Mouse (Mus musculus) hindbrain, postnatal 0 days (tissue): Measurements from ENCODE around the gene Brinp2. TPM values are rescaled to one million over a fixed set of nuclear protein-coding genes. Genes with fewer than 3 reads are reported as not detected.

Source experiments
- ATAC-seq: fragments of 200-750 bp; cut with Nextera tagmentation; 2 replicates; pipeline ENCODE4 v1.8.0; 2017; ENCODE audit warnings: mild to moderate bottlenecking, moderate TSS enrichment, moderate library complexity
- DNase-seq: peaks from one replicate; pipeline ENCODE4 v3.0.0-alpha.2; 2015; ENCODE audit warnings: low spot score
- H3K27ac ChIP-seq: fragments of 300-500 bp; sonication (generic); 2 replicates; pipeline ENCODE4 v1.5.1; 2014; ENCODE audit warnings: mild to moderate bottlenecking
- H3K27me3 ChIP-seq: fragments of 300-500 bp; sonication (generic); 2 replicates; pipeline ENCODE4 v1.6.1; 2014; ENCODE audit warnings: low read length, mixed read lengths; ENCODE audit not compliant: insufficient read depth
- H3K36me3 ChIP-seq: fragments of 300-500 bp; sonication (generic); 2 replicates; pipeline ENCODE4 v1.6.1; 2014; ENCODE audit warnings: low read length, mixed read lengths; ENCODE audit not compliant: insufficient read depth
- H3K4me1 ChIP-seq: fragments of 300-500 bp; sonication (generic); 2 replicates; pipeline ENCODE4 v1.6.1; 2014; ENCODE audit warnings: antibody characterized with exemption, low read length, mixed read lengths; ENCODE audit not compliant: insufficient read depth
- H3K4me2 ChIP-seq: fragments of 300-500 bp; sonication (generic); 2 replicates; pipeline ENCODE4 v1.6.1; 2014; ENCODE audit warnings: low read depth, mild to moderate bottlenecking, low read length, moderate library complexity, mixed read lengths
- H3K4me3 ChIP-seq: fragments of 300-500 bp; sonication (generic); 2 replicates; pipeline ENCODE4 v1.5.1; 2014; ENCODE audit warnings: low read length
- H3K9ac ChIP-seq: fragments of 300-500 bp; sonication (generic); replicated peaks from 2 replicates; pipeline ENCODE4 v1.6.1; 2014; ENCODE audit warnings: mild to moderate bottlenecking, low read length, moderate library complexity, mixed read lengths
- H3K9me3 ChIP-seq: fragments of 300-500 bp; sonication (generic); 2 replicates; pipeline ENCODE4 v1.6.1; 2016; ENCODE audit warnings: low read length, mixed read lengths
- CTCF ChIP-seq: IDR thresholded peaks from 2 replicates; pipeline ENCODE4 v1.5.1; 2016; ENCODE audit warnings: antibody characterized with exemption, control low read depth, low read depth
- WGBS: fragments of 180-500 bp; shearing (Covaris S2); extraction: QIAGEN DNeasy Blood & Tissue Kit; methylation state at CpG from one replicate; pipeline ENCODE4 v1.1.7; 2014; 5-methylcytosine and 5-hydroxymethylcytosine counted together
- polyA plus RNA-seq: library from polyadenylated mRNA; unstranded; fragments of >200 nt; fragmentation: Nextera tagmentation; extraction: Ambion mirVana; gene quantifications from 2 replicates; pipeline ENCODE4 v1.2.1, GENCODE M21; 2015
- total RNA-seq: library from RNA; depleted of rRNA; stranded (reverse); fragments of >200 nt; gene quantifications from 2 replicates; pipeline ENCODE4 v1.2.3, GENCODE M21; 2014

Brinp2 gene
- total and polyA plus RNA-seq, 2 experiments from 2014 or later = 33.7 to 48.4 TPM

GRCm38 (mm10) chr1:158266293-158267019 is 89.7 kb downstream of the Brinp2 start:
- Histone ChIP-seq H3K4me2 (no peak overlapping the region), H3K36me3 (no peaks in the 10 kb centered on the region), H3K27ac (peak overlapping the region; percentile 52; the same call in 1 of the 2 replicates), H3K9me3 (no peaks in the 10 kb centered on the region), H3K4me1 (no peaks in the 10 kb centered on the region), H3K9ac (no peak overlapping the region), H3K27me3 (no peaks in the 10 kb centered on the region), H3K4me3 (no peak overlapping the region)
- WGBS = 36% methylated on average over 3 of the region's 3 CpGs
- DNase-seq = peak; percentile 34
- TF ChIP-seq CTCF = no peak
- ATAC-seq = peak; percentile 51; the same call in 1 of the 2 replicates

- ATAC-seq = no peak
- DNase-seq = no peak
- H3K4me2 ChIP-seq = no peak overlapping the region
- H3K27ac ChIP-seq = no peak overlapping the region
- H3K27me3 ChIP-seq = no peaks in the 10 kb centered on the region
- H3K9me3 ChIP-seq = no peaks in the 10 kb centered on the region
- H3K4me3 ChIP-seq = no peak overlapping the region
- WGBS = 93% methylated on average over 5 of the region's 5 CpGs
- H3K9ac ChIP-seq = no peak overlapping the region
- H3K36me3 ChIP-seq = no peaks in the 10 kb centered on the region
- H3K4me1 ChIP-seq = no peaks in the 10 kb centered on the region
- no peak for TF ChIP-seq CTCF
Observed at GRCm38 (mm10) chr1:158259516-158260235, 96.5 kb downstream of the Brinp2 start.

- Histone ChIP-seq H3K36me3 (no peaks in the 10 kb centered on the region), H3K27me3 (no peaks in the 10 kb centered on the region), H3K9ac (no peak overlapping the region), H3K9me3 (no peaks in the 10 kb centered on the region), H3K27ac (no peak overlapping the region), H3K4me1 (no peaks in the 10 kb centered on the region), H3K4me2 (no peak overlapping the region), H3K4me3 (no peak overlapping the region)
- WGBS = 81% methylated on average over 6 of the region's 6 CpGs
- no peak for TF ChIP-seq CTCF
- no peak for ATAC-seq
- no peak for DNase-seq
Observed at GRCm38 (mm10) chr1:158258685-158259292, 97.3 kb downstream of the Brinp2 start.

GRCm38 (mm10) chr1:158255912-158256680 is 100.0 kb downstream of the Brinp2 start:
- H3K4me2 ChIP-seq = no peak overlapping the region
- no peak overlapping the region for H3K9ac ChIP-seq
- H3K27ac ChIP-seq = no peak overlapping the region
- TF ChIP-seq CTCF = no peak
- no peaks in the 10 kb centered on the region for H3K36me3 ChIP-seq
- H3K4me1 ChIP-seq = no peaks in the 10 kb centered on the region
- no peak for ATAC-seq
- H3K27me3 ChIP-seq = no peaks in the 10 kb centered on the region
- WGBS = 95% methylated on average over 9 of the region's 9 CpGs
- no peak overlapping the region for H3K4me3 ChIP-seq
- H3K9me3 ChIP-seq = no peaks in the 10 kb centered on the region
- DNase-seq = no peak

- no peak for TF ChIP-seq CTCF
- Histone ChIP-seq H3K36me3 (peaks cover 12% of the 10 kb centered on the region; the same call in 1 of the 2 replicates), H3K4me2 (no peak overlapping the region), H3K27ac (no peak overlapping the region), H3K4me3 (no peak overlapping the region), H3K27me3 (no peaks in the 10 kb centered on the region), H3K9ac (no peak overlapping the region), H3K9me3 (no peaks in the 10 kb centered on the region), H3K4me1 (no peaks in the 10 kb centered on the region)
- DNase-seq (no peak), ATAC-seq (no peak)
- WGBS = 68% methylated on average over 8 of the region's 8 CpGs
Observed at GRCm38 (mm10) chr1:158252682-158253222, 103.4 kb downstream of the Brinp2 start.

GRCm38 (mm10) chr1:158248266-158248665 is 107.9 kb downstream of the Brinp2 start:
- no peaks in the 10 kb centered on the region for H3K9me3 ChIP-seq
- no peak overlapping the region for H3K4me3 ChIP-seq
- no peak for ATAC-seq
- H3K4me2 ChIP-seq = no peak overlapping the region
- H3K4me1 ChIP-seq = no peaks in the 10 kb centered on the region
- no peak overlapping the region for H3K9ac ChIP-seq
- H3K36me3 ChIP-seq = peaks cover 19% of the 10 kb centered on the region; the same call in 1 of the 2 replicates
- WGBS = 94% methylated on average over 3 of the region's 3 CpGs
- DNase-seq = no peak
- no peaks in the 10 kb centered on the region for H3K27me3 ChIP-seq
- TF ChIP-seq CTCF = no peak
- H3K27ac ChIP-seq = no peak overlapping the region
